Mouse (Mus musculus): ENCODE results near the gene Gigyf1. TPM values are rescaled to one million over a fixed set of nuclear protein-coding genes. Genes with fewer than 3 reads are reported as not detected.

Gene Gigyf1
- polyA plus RNA-seq, 1 experiment = 9.6 TPM

GRCm38 (mm10) chr5:137531414-137532130 is 13.2 kb downstream of the Gigyf1 start:
- DNase-seq (ENCODE audit: low read depth, low spot score) = no peak
- WGBS = under 1% methylated on average over 51 of the region's 51 CpGs

GRCm38 (mm10) chr5:137532131-137532807 is 13.9 kb downstream of the Gigyf1 start:
- 0% methylated on average over 19 of the region's 19 CpGs for WGBS
- no peak for DNase-seq (ENCODE audit: low read depth, low spot score)

GRCm38 (mm10) chr5:137532808-137533116 is 14.4 kb downstream of the Gigyf1 start:
- WGBS = under 1% methylated on average over 12 of the region's 12 CpGs
- no peak for DNase-seq (ENCODE audit: low read depth, low spot score)

GRCm38 (mm10) chr5:137533117-137533827 is 14.9 kb downstream of the Gigyf1 start, which contains the start of the genes Epo and Gnb2:
Gene Epo (minus strand): TSS chr5:137533242.
Gene Gnb2 (minus strand): TSS chr5:137533510.
- peak; percentile 97 for DNase-seq (ENCODE audit: low read depth, low spot score)
- under 1% methylated on average over 40 of the region's 40 CpGs for WGBS

GRCm38 (mm10) chr5:137534762-137535161 is 16.4 kb downstream of the Gigyf1 start:
- 82% methylated on average over 3 of the region's 3 CpGs for WGBS
- no peak for DNase-seq (ENCODE audit: low read depth, low spot score)

GRCm38 (mm10) chr5:137535318-137535717 is 17.0 kb downstream of the Gigyf1 start:
- WGBS = 43% methylated on average over 9 of the region's 9 CpGs
- DNase-seq (ENCODE audit: low read depth, low spot score) = no peak

GRCm38 (mm10) chr5:137537461-137537860 is 19.1 kb downstream of the Gigyf1 start:
- WGBS = 73% methylated on average over 4 of the region's 4 CpGs
- no peak for DNase-seq (ENCODE audit: low read depth, low spot score)

GRCm38 (mm10) chr5:137539291-137539801 is 21.0 kb downstream of the Gigyf1 start:
- no peak for DNase-seq (ENCODE audit: low read depth, low spot score)
- WGBS = 16% methylated on average over 7 of the region's 7 CpGs

- no peak for DNase-seq (ENCODE audit: low read depth, low spot score)
- 76% methylated on average over 6 of the region's 6 CpGs for WGBS
Observed at GRCm38 (mm10) chr5:137540991-137541390, 22.6 kb downstream of the Gigyf1 start.

GRCm38 (mm10) chr5:137541768-137542540 is 23.6 kb downstream of the Gigyf1 start:
- WGBS = 74% methylated on average over 5 of the region's 5 CpGs
- no peak for DNase-seq (ENCODE audit: low read depth, low spot score)

GRCm38 (mm10) chr5:137544926-137545325 is 26.6 kb downstream of the Gigyf1 start:
- 52% methylated on average over 6 of the region's 6 CpGs for WGBS
- no peak for DNase-seq (ENCODE audit: low read depth, low spot score)

- no peak for DNase-seq (ENCODE audit: low read depth, low spot score)
Observed at GRCm38 (mm10) chr5:137545596-137545995, 27.2 kb downstream of the Gigyf1 start.

GRCm38 (mm10) chr5:137549840-137550239 is 31.5 kb downstream of the Gigyf1 start:
- WGBS = 80% methylated on average over 2 of the region's 2 CpGs
- no peak for DNase-seq (ENCODE audit: low read depth, low spot score)

More at GRCm38 (mm10) chr5:137545596-137545995, 27.2 kb downstream of the Gigyf1 start:
- 70% methylated on average over 4 of the region's 4 CpGs for WGBS

- 60% methylated on average over 5 of the region's 5 CpGs for WGBS
- DNase-seq (ENCODE audit: low read depth, low spot score) = no peak
Observed at GRCm38 (mm10) chr5:137551119-137551518, 32.8 kb downstream of the Gigyf1 start.

GRCm38 (mm10) chr5:137553000-137553399 is 34.7 kb downstream of the Gigyf1 start:
- WGBS = 34% methylated on average over 6 of the region's 6 CpGs
- DNase-seq (ENCODE audit: low read depth, low spot score) = no peak

- DNase-seq (ENCODE audit: low read depth, low spot score) = no peak
Observed at GRCm38 (mm10) chr5:137553411-137553837, 35.1 kb downstream of the Gigyf1 start, which contains the start of gene Actl6b. Gene Actl6b (plus strand): TSS chr5:137553517.

GRCm38 (mm10) chr5:137553898-137554297 is 35.5 kb downstream of the Gigyf1 start:
- WGBS = 44% methylated on average over 11 of the region's 11 CpGs
- DNase-seq (ENCODE audit: low read depth, low spot score) = no peak

More at GRCm38 (mm10) chr5:137553411-137553837, 35.1 kb downstream of the Gigyf1 start, which contains the start of gene Actl6b:
- WGBS = 3% methylated on average over 37 of the region's 37 CpGs

GRCm38 (mm10) chr5:137561556-137561955 is 43.2 kb downstream of the Gigyf1 start:
- 52% methylated on average over 6 of the region's 6 CpGs for WGBS
- no peak for DNase-seq (ENCODE audit: low read depth, low spot score)

GRCm38 (mm10) chr5:137562965-137563364 is 44.6 kb downstream of the Gigyf1 start:
- DNase-seq (ENCODE audit: low read depth, low spot score) = no peak
- 60% methylated on average over 10 of the region's 10 CpGs for WGBS
